Mouse (Mus musculus): ENCODE data around the gene Gucd1.

DNA sequence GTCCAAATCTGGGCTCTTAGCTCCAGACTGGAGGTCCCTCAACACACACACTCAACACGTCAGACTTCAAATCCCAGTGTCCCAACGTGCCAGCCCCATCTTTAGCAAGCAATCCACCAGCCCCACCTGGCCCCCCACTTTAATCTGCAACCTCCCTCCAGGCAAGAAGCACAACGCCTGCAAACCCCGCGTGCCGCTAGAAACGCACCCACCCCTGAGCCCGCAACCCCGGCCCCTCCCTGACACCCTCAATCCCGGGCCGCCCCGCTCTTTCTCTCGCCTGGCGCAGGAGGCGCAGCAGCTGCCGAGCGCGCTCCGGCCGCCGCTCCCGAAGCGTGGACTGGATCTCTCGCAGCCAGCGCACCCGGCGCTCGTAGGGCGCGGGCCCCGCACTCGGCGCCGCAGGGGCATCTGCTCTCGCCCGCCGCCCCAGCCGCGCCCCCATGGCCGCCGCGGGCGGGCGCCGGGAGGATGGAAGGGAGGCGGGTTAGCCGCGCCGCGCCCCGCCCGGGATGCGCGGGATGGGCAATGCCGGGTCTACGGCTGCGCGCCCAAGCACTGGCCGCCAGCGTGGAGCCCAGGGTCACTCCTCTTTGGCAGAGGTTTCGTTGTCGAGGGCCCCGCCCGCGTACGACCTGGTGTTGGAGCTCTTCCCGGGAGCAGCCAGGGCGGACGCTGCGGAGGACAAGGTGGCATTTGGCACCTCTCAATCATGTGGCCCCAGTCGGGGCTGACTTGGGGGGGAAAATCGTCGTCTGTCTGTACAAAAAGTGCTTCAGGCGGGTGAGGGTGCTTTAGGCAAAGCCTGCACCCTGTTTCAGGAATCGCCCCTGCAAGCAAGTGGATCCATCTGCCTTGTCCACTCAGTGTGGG lies 42.1 kb upstream of the Gucd1 start, which contains the start of gene Lrrc75b:
- TF ChIP-seq POLR2A (IDR thresholded peaks at IDR 0.05; ENCODE audit: low read depth, low read length) (no peak), CTCF (conservative IDR thresholded peaks at IDR 0.05; ENCODE audit: insufficient read depth, insufficient read length, low read depth, low read length) (no peak)
